Mouse (Mus musculus): ENCODE measurements around the gene Hyal3.
"Not testable (repeated sequence)": the region's sequence is repeated elsewhere in the genome, so short reads cannot be mapped to it uniquely, and the experiment has no call there.

Gene Hyal3

DNA sequence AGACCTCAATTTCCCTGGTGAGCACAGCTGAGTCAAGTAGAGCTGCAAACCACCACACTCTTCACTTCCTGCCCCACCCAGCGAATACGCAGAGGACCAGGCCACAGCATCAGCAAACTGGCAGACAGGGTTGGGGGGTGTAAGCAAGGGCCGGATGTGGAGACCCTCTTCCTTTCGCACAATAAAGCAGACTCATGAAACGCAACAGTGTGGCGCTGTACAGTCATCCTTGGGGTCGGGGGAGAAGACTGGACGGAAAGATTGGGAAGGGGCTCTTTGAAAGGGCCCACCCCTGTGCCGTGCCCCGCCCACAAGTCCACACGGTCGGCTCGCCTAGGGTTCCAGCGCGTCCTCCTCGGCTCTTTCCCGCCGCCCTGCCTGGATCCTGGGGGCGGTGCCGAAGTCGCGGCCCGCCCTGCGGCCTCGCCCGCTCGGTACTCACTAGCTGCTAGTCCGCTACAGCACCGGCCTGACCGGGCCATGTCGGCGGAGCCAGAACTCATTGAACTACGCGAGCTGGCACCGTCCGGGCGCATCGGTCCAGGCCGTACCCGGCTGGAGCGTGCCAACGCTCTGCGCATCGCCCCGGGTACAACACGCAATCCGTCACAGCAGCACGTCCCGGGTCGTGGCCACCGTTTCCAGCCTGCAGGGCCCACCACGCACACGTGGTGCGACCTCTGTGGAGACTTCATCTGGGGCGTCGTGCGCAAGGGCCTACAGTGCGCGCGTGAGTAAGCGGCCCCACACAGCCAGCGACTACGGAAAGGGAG, 29.3 kb upstream of the Hyal3 start, which contains the start of gene Rassf1:
Gene Rassf1 (plus strand): TSS at position 439 of the 773 bp plus-strand sequence.
- peak; percentile 83 for DNase-seq

DNA sequence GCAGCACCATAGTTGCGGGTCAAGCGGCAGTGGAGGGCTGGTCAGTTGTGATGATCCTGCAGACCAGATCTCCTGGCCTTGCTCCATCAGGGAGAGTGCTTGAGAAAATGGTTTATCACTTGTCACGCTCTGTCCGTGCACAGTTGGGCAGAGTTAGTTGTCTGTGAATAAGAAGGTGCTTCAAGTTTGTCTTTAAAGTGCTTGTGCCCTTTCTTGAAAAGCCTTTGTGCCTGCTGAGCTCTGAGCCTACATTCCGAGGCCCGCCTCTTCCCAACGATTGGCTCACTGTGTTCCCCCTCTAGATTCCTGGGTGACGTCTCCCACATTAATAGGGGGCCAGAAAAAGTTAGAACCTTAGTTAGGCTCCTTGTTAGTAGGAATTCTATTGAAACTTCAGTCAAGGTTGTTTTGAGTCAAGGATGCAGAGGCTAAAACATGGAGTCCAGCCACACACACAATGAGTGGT, 28.7 kb upstream of the Hyal3 start:
- no peak for DNase-seq

DNA sequence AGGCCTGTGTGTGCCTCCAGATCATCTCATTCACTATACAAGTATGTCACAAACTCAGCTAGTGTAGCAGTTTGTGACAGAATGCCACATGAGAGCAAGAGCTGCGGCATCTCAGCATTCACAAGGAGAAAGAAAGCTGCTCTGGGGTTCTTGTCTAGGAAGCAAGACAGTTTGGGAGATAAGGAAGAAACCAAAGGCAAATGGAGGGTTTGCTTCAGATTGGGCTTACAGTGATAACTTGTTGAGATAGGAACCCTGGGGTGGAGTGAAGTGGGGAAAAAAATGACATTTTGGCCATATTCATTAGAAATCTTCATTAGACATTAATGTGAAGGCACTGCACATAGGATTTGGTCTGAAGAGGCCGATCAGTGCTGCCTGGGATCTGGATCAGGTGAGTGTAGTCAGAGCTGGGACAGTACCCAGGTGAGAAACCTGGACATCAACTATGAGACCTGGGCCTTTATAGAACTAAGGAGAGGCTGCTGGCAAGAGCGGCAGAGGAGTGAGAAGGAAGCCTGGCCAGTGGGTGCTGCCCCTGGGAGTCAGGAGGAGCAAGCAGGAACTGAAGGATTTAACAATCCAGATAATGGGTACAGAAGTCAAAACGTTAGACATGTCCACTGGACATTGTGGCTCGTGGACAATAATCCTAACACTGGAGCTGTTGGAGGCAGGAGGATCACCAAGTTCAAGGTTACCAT, 27.8 kb upstream of the Hyal3 start:
- DNase-seq: no peak

DNA sequence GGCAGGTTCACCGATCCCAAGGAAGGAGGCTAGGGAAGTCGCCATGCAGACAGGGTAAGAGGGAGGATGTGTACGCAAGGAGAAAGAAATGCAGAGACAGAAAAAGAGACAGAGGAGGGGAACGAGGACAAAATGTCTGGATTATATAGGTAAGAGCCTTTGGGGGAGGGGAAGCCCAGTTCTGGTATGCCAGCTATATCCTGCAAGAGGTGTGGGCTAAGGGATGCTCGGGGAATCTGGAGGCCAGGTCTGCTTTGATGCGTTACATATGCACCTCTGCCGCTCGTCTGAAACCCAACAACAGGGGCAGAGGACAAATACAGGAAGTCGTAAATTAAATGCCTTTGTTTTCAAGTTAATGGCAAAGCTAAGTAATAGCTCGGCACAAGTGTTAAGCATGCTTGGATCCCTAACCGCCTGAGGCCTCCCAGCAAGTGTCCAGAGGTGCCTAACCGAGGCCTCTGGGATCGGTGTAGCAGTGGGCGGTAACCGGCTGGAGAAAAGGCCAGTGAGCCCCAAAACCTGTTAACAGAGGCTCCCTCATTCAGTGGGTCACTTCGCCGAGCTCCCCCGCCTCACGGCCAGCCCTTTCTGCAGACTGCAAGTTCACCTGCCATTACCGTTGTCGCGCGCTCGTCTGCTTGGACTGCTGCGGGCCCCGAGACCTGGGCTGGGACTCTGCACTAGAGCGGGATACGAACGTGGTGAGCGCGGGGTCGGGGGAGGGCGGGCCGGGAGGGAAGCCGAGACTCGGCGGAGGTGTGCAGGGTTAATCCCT, 26.9 kb upstream of the Hyal3 start:
- DNase-seq: peak; percentile 63

DNA sequence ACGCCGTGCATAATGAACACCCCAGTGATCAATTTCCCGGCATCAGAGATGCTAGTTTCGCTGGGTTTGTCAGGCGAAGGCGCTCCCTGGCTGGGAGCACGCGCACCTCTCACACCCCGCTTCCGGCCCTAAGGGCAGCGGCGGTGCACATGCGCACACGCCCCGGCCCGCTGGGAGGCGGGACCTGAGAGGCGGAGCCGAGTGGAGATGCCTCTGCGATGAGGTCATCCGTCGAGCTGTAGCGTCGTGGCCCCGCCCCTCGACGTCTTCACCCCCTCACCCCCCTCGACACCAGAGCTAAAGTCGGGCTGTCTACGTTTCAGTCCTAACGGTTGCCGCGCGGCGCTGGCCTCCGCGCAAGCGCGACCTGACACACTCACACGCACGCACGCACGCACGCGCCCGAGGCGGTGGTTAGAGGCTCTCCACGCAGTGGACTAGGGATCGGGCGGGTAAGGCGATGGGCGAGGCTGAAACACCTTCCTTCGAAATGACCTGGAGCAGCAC, 26.2 kb upstream of the Hyal3 start:
- DNase-seq: peak; percentile 96

DNA sequence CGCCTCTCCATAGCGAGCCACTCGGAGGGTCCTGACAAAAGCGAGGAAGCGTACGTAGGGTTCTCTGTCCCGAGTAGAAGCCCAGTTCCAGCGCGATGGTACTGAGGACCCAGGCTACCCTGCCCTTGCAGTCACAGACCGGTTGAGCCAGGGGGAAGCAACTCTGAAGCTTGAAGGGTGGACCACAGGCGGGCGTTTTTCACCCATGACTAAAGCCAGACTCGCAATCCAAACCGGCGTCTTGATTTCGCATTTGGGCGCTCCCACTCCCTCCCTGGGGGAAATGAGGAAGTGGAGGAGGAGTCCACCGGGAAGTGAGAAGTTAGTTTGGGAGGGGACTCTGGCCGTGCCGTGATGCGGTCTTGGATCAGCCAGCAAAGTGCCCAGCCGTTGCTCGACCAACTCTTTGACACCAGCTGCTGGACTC, 25.6 kb upstream of the Hyal3 start:
- peak; percentile 70 for DNase-seq

DNA sequence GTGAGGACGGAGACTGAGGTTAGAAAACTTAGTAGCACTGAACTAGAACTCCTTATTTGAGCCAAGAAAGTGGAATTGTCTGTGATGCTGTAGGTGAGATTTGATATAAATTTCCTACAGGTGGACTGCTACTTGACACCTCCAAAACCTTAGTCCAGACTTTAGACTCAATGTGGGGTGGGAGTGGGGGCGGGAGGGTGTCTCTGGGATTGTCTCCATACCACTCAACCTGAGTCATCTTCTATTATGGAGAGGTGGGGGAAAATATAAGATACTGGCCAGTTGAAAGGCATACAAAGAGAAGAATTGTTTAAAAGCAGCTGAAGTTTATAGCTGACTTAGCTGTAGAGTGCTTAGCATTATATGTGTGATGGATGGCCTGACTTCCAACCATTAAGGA, 24.9 kb upstream of the Hyal3 start:
- no peak for DNase-seq

DNA sequence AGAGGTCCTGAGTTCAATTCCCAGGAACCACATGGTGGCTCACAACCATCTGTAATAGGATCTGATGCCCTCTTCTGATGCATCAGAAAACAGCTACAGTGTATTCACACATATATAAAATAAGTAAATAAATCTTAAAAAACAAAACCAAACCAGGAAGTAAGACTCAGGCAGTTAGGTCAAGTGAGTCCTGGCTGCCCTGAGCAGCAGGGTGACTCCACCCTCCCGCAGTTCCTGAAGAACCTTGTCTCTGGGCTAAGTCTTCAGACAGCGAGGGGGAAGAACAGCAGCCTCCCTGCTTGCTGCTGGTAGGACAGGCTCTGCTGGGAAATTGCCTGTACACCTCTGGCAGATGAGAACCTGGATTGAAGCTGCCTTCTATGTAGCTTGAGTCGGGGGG, 24.3 kb upstream of the Hyal3 start:
- DNase-seq: no peak

DNA sequence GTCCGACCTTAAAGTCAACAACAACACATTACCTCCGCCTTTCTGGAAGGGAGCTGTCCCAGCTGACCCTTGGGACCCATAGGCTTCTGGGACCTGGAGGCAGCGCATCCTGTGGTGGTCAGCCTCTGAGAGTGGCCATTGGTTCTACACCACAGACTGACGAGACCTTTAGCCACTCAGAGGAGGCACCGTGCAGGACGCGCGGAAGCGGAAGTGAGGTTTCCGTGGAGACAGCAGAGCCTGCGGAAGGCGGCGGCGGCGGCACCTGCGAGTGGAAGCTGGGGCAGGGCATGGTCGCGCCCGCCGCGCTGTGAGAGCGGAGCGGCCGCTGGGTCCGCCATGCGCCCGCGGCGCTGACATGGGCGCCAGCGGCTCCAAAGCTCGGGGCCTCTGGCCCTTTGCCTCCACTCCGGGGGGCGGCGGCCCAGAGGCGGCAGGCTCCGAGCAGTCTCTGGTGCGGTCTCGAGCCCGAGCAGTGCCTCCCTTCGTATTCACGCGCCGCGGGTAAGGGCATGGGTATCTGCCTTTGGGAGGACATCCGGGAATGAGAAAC, 17.5 kb upstream of the Hyal3 start, which contains the start of gene Tusc2:
Gene Tusc2 (plus strand): TSS at position 227 of the 553 bp plus-strand sequence.
- peak; percentile 97 for DNase-seq

DNA sequence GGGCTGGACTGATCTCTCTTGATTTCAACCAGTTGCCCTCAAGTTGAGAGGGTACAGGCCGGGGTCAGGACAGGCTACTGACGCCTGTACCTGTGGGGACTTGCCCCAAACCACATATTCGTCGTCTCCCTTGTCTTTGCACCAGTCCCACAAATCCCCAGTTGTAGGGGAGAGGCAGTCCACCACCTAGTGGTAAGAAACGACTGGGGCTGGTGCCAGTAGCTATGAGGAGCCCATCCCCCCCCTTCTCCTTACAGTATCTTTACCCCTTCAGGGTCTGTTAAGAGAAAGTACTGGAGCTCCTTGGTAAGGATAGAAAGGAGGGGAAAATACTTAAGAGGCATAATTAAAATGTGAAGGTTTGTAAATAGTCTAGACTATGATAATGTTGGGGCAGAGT, 15.1 kb upstream of the Hyal3 start:
- not testable (repeated sequence) for DNase-seq

DNA sequence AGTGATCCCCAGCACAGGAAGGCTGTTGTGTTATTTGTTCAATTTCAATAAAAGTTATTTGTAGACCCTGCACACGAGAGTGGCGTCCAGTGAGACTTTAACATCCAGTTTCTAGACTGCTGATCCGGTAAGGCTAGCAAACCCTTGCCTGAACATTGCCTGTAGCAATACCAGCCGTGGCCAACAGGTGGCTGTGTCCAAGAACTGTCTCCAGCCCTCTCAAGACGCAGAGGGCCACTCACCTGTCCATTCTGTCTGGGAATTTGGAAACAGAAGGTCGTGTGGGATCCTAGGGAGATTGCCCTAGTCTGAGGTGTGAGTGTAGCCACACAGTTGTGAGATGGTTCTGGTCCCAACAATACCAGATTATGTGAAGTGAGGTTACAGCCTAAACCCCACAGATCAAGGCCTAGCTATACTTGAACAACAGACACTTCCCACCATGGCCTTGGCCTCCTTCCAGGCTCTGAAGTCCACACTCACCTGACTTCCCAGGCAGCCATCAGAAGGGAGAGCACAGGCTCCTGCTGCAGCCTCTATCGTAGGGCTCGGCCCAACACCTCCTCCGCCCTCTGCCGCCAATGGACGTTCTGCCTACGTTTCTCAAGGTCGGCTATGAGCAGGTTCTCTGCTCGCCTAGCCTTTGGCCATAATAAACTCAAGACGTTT, 14.4 kb upstream of the Hyal3 start:
- DNase-seq: peak; percentile 90

DNA sequence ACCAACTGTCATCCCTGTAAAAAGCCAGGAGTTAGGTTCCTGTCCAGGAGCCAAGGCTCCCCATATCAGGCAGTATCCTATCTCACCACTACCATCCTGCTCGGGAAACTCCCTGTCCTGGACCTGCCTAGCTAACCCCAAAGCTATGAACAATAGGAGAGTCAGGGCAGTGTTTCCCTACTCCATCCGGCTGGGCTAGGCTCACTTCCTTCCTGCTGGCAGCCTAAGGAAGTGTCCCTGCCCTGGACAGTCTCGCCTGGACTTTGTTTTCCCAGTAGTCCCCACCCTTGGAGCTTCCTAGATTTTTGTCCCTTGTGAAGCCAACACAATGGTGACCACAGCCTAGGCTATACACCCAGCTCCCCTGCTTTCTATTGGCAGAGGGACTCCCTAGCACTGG, 13.8 kb upstream of the Hyal3 start:
- DNase-seq: peak; percentile 83

DNA sequence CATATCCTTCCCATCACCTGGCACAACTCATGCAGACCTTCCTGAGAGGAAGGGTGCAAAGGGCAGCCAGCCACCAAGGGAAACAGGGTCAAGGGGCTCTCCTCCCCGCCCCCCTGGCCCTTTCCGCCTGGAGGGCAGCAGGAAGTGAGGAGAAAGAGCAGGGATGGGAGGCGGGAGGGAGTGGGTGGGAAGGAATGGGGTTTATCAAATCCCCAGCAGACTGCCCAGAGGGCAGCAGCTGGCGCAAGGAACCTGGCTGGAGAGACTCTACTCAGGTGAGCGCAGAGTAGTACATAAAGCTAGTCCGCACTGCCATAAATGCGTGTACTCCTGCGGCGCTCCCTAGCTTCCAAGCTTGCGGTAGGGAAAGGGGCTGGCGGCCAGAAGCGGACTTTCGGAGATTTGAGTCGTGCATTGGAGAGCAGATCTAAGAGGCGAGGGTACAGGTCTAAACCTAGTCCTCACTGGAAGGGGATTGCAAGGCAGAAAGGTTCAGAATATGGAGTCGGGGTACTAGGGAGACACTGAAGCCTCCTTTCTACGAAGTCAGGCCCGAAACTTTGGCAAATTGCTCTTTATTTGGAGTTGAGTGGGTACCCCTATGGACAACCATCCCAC, 12.8 kb upstream of the Hyal3 start, which contains the start of gene Hyal2:
Gene Hyal2 (plus strand): TSS at position 244 of the 618 bp plus-strand sequence.
- DNase-seq: peak; percentile 90

DNA sequence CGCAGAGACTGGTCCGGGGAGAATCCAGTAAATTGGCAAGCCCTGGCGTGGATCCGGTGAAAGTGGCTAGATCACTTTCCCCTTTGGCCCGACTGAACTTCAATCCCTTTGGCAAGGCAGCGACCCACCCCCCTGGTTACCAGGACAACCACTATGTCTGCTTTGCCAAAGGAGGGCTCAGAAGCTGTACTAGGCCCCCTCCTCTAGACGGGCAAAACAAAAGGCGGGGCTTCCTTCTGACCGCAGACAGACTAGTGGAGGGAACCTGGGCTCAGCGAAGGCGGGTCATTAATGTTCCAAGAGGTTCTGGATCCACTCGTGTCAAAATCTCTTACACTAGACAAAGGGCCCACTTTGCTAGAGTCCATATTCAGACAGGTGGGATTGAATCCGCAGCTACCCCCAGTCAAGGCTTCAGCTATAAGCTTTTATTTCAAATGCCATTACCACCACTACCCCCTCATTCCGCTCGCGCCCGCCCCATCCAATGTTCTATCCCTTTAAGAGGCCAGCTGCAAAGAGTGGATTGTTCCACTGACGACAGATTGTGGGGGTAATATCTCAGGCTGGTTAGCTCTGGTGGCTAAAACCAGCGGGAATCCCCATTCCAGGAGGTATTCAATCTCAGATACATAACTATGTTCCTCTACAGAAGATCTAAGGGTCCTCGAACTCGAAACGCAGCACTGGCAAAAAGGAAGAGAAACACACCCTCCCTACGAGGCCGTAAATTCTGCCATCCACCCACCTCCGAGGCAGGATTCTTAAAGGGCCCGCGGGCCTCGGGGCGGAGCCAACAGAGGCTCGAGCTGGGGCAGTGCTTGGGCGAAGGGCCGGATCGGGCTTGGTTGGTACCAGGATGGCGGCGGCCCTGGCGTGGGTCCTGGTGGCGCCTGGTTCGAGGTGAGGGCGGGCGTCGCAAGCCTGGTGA, 12.0 kb upstream of the Hyal3 start:
- DNase-seq: peak; percentile 90

DNA sequence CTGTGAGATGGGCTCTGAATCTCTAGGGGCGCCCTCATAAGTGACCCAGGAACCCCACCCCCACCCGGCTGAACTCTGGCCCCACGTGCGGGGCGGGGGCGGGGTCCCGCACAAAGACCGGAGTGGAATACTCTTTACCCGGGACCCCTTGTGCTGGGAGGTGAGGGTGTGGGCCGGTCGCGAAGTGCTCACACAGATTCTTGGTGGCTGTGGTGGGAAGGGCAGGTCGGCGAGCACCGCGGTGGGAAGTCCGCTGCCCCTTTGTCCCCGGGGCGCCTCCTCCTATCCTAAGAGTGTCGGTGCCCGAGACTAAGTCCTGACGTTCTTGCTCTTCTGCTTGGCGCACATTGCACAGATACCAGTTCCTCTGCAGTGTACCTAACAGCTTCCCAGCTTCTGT, 11.3 kb upstream of the Hyal3 start:
- no peak for DNase-seq

DNA sequence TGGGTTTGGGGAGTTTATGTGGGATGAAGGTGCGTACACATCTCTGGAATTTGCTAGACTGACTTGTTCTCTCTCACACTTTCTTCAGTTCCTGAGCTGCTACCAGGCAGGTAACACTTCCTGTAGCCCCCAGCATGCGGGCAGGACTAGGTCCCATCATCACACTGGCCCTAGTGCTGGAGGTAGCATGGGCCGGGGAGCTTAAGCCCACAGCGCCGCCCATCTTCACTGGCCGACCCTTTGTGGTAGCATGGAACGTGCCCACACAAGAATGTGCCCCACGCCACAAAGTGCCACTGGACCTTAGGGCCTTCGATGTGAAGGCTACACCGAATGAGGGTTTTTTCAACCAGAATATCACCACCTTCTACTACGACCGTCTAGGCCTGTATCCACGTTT, 10.6 kb upstream of the Hyal3 start:
- DNase-seq: no peak

DNA sequence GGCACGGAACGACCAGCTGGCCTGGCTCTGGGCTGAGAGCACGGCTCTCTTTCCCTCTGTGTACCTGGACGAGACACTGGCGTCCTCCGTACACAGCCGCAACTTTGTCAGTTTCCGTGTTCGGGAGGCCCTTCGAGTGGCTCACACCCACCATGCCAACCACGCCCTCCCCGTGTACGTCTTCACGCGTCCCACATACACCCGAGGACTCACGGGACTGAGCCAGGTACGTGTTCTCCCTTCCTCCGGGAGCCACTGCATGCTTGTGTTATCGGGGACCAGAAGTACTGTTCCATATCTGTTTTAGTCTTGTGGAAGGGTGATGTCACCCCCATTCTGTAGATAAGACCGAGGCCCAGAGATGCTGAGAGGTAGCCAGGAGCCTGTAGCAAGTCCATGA, 9.8 kb upstream of the Hyal3 start:
- DNase-seq: no peak

DNA sequence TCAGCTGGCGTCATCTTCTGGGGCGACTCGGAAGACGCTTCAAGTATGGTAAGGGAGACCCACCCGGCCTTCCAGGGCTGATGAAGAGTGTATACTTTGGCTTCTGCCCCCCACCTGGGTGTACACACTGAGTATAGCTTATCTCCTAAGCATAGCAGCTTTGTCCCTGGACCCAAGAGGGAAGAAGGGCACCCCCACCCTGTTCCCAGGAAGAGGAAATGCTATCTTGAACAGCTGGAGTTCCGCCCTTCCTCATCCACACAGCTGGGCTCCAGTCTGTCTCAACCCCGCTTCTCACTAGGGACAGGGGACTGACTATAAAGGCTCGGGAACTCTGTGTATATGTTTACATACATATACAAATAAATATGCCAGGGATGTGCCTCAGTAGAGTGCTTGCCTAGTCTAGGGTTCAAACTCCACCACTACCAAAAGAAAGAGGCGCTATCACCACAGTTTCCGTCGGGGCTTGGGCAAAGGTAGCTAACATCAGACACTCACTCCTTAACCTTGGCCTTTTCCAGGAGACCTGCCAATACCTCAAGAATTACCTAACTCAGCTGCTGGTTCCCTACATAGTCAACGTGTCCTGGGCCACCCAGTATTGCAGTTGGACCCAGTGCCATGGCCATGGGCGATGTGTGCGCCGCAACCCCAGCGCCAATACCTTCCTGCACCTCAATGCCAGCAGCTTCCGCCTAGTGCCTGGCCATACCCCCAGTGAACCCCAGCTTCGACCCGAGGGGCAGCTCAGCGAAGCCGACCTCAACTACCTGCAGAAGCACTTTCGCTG, 8.9 kb upstream of the Hyal3 start:
- DNase-seq: peak; percentile 60

DNA sequence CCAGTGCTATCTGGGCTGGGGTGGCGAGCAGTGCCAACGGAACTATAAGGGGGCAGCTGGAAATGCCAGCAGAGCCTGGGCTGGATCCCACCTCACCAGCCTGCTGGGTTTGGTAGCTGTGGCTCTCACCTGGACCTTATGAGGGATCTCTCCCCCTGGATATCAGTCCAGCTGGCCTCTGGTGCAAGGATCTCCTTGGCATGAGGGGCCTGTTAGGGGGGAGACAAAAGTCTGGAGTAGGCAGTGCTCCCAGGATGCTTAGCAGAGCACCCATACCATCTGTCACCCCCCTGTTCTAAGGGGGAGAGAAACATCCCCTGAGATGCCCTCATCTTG, 8.3 kb upstream of the Hyal3 start:
- no peak for DNase-seq

DNA sequence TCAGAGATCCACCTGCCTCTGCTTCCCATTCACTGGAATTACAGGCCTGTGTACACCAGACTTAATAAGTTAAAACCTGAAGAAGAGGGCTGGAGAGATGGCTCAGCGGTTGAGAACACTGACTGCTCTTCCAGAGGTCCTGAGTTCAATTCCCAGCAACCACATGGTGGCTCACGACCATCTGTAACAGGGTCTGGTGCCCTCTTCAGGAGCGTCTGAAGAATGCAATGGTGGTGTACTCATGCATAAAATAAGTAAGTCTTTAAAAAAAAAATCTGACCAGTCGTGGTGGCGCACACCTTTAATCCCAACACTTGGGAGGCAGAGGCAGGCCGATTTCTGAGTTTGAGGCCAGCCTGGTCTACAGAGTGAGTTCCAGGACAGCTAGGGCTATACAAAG, 6.8 kb upstream of the Hyal3 start:
- not testable (repeated sequence) for DNase-seq
